Mouse (Mus musculus): ENCODE measurements around the gene Parp11. TPM values are rescaled to one million over a fixed set of nuclear protein-coding genes. Genes with fewer than 3 reads are reported as not detected.

Gene Parp11
- polyA plus RNA-seq, 1 experiment, result 4.3 TPM

DNA sequence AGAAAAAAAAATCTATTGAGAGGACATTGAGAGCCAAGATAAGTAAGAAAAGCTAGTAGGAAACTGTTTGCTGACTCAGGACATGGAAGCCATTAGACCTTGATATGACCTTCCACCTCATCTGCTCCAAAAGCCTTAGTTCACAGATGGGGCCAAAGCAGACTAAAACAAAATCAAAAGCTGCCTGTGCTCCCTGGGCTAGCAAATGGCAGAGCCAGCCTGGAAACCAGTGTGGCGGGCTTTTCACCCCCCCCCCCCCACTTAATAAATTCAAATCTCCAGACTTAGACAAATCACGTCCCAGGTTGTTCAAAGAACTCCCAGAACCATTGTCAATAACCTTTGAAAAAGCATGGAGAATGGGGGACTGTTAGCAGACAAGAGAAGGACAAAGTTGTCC, 2.7 kb upstream of the Parp11 start:
- Histone ChIP-seq H3K4me2 (ENCODE audit: low read depth) (no peak overlapping the region), H3K36me3 (ENCODE audit: control insufficient read depth, insufficient read depth) (no peaks in the 10 kb centered on the region), H3K79me2 (ENCODE audit: control insufficient read depth, insufficient read depth) (no peaks in the 10 kb centered on the region), H3ac (ENCODE audit: control insufficient read depth, insufficient read length) (no peak overlapping the region), H3K4me3 (no peak overlapping the region), H3K27me3 (ENCODE audit: control insufficient read depth, insufficient read depth, insufficient read length) (peaks cover 39% of the 10 kb centered on the region)
- no peak for TF ChIP-seq E2F4 (IDR thresholded peaks at IDR 0.05; ENCODE audit: insufficient read depth)
- no peak for TF ChIP-seq MYOG (IDR thresholded peaks at IDR 0.05; ENCODE audit: control insufficient read depth in 1 of 3, insufficient read depth in 1 of 3, insufficient read length in 2 of 3, low read depth in 2 of 3)
- no peak for TF ChIP-seq TCF3 (IDR thresholded peaks at IDR 0.05; ENCODE audit: insufficient read length, low read depth)
- no peak for TF ChIP-seq USF1 (IDR thresholded peaks at IDR 0.05; ENCODE audit: low read depth)
- TF ChIP-seq POLR2A (IDR thresholded peaks at IDR 0.05; ENCODE audit: insufficient read length, low read depth), result no peak
- TF ChIP-seq REST (IDR thresholded peaks at IDR 0.05; ENCODE audit: insufficient read depth, insufficient read length), result no peak
- no peak for TF ChIP-seq POLR2AphosphoS2 (IDR thresholded peaks at IDR 0.05; ENCODE audit: insufficient read length, low read depth)
- TF ChIP-seq MYOD1 (IDR thresholded peaks at IDR 0.05; ENCODE audit: control insufficient read depth in 1 of 3, insufficient read length in 2 of 3, low read depth in 2 of 3), result no peak
- no peak for TF ChIP-seq CEBPB (IDR thresholded peaks at IDR 0.05; ENCODE audit: insufficient read depth, poor library complexity, severe bottlenecking)
- TF ChIP-seq MAX (IDR thresholded peaks at IDR 0.05; ENCODE audit: low read depth), result no peak
- TF ChIP-seq TCF12 (IDR thresholded peaks at IDR 0.05; ENCODE audit: insufficient read depth, poor library complexity, severe bottlenecking), result no peak
- TF ChIP-seq SRF (IDR thresholded peaks at IDR 0.05; ENCODE audit: control insufficient read depth, insufficient read length, low read depth), result no peak

DNA sequence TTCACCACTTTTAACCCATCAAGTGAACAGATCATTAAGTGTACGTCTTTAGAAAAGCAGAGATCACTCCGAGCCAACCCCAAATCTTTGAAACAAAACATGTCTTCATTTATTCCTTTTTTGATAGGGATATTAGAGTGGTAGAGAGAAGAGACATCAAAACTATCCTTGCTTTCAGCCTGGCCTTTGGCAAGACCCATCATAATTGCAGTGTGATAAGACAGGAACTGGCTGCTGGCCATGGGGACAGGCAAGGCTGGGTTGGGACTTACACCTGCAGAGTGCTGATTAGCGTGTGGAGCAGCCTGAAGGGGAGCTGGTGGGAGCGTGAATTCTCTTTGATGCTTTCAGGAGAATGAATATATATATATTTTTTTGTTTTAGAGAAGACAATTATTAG, 2.2 kb upstream of the Parp11 start:
- peaks cover 37% of the 10 kb centered on the region for H3K27me3 ChIP-seq (ENCODE audit: control insufficient read depth, insufficient read depth, insufficient read length)
- H3ac ChIP-seq (ENCODE audit: control insufficient read depth, insufficient read length), result no peak overlapping the region

DNA sequence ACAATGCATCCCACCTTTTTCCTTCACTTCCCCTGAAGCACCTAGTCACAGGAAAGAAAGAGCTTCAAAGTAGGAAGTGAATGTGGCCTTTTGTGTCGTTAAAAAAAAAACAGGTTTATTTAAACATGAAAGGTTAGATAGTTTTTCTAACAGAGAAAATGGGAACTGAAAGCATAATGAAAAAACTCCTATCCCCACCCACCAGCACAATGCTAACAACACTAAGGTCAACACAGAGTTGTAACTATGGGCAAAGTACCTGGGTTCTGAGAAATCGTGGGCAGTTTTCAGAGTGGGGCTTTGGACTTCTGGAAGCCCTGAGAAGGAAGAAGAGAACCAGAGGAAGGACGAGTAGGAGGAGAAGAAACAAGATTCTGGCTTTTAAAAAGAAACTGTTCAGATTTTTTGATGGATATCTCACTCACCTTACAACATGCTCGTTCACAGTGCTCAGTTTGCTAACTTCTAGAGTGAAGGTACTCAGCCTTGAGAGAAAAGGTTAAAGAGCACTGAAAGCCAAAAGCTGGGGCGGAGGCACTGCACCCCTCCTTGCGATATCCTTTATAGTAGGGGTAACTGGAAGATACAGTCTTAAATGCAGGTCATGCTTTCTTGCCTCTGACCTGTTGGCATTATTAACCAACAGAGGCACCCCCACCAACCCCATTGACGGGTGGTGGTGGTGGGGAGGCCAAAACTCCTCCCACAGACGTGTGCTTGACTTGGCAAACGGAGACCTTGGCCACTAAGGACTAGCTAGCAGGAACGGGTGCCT, 1.2 kb downstream of the Parp11 start:
- Histone ChIP-seq H3ac (ENCODE audit: control insufficient read depth, insufficient read length) (no peak overlapping the region), H3K36me3 (ENCODE audit: control insufficient read depth, insufficient read depth) (no peaks in the 10 kb centered on the region), H3K79me2 (ENCODE audit: control insufficient read depth, insufficient read depth) (no peaks in the 10 kb centered on the region), H3K4me2 (ENCODE audit: low read depth) (no peak overlapping the region), H3K27me3 (ENCODE audit: control insufficient read depth, insufficient read depth, insufficient read length) (peaks cover 27% of the 10 kb centered on the region), H3K4me3 (no peak overlapping the region)
- TF ChIP-seq MYOG (IDR thresholded peaks at IDR 0.05; ENCODE audit: control insufficient read depth in 1 of 3, insufficient read depth in 1 of 3, insufficient read length in 2 of 3, low read depth in 2 of 3) (no peak), E2F4 (IDR thresholded peaks at IDR 0.05; ENCODE audit: insufficient read depth) (no peak), POLR2A (IDR thresholded peaks at IDR 0.05; ENCODE audit: insufficient read length, low read depth) (no peak), SRF (IDR thresholded peaks at IDR 0.05; ENCODE audit: control insufficient read depth, insufficient read length, low read depth) (no peak), MAX (IDR thresholded peaks at IDR 0.05; ENCODE audit: low read depth) (no peak), TCF12 (IDR thresholded peaks at IDR 0.05; ENCODE audit: insufficient read depth, poor library complexity, severe bottlenecking) (no peak), MYOD1 (IDR thresholded peaks at IDR 0.05; ENCODE audit: control insufficient read depth in 1 of 3, insufficient read length in 2 of 3, low read depth in 2 of 3) (no peak), REST (IDR thresholded peaks at IDR 0.05; ENCODE audit: insufficient read depth, insufficient read length) (no peak), USF1 (IDR thresholded peaks at IDR 0.05; ENCODE audit: low read depth) (no peak), CEBPB (IDR thresholded peaks at IDR 0.05; ENCODE audit: insufficient read depth, poor library complexity, severe bottlenecking) (no peak), POLR2AphosphoS2 (IDR thresholded peaks at IDR 0.05; ENCODE audit: insufficient read length, low read depth) (no peak), TCF3 (IDR thresholded peaks at IDR 0.05; ENCODE audit: insufficient read length, low read depth) (no peak)

More for the DNA sequence above, 2.2 kb upstream of the Parp11 start:
- no peak for TF ChIP-seq CEBPB (IDR thresholded peaks at IDR 0.05; ENCODE audit: insufficient read depth, poor library complexity, severe bottlenecking)
- no peak for TF ChIP-seq USF1 (IDR thresholded peaks at IDR 0.05; ENCODE audit: low read depth)
- no peak for TF ChIP-seq POLR2AphosphoS2 (IDR thresholded peaks at IDR 0.05; ENCODE audit: insufficient read length, low read depth)
- TF ChIP-seq E2F4 (IDR thresholded peaks at IDR 0.05; ENCODE audit: insufficient read depth), result no peak
- TF ChIP-seq MAX (IDR thresholded peaks at IDR 0.05; ENCODE audit: low read depth), result no peak
- H3K4me2 ChIP-seq (ENCODE audit: low read depth), result no peak overlapping the region
- H3K36me3 ChIP-seq (ENCODE audit: control insufficient read depth, insufficient read depth), result no peaks in the 10 kb centered on the region
- H3K79me2 ChIP-seq (ENCODE audit: control insufficient read depth, insufficient read depth), result no peaks in the 10 kb centered on the region
- no peak overlapping the region for H3K4me3 ChIP-seq

DNA sequence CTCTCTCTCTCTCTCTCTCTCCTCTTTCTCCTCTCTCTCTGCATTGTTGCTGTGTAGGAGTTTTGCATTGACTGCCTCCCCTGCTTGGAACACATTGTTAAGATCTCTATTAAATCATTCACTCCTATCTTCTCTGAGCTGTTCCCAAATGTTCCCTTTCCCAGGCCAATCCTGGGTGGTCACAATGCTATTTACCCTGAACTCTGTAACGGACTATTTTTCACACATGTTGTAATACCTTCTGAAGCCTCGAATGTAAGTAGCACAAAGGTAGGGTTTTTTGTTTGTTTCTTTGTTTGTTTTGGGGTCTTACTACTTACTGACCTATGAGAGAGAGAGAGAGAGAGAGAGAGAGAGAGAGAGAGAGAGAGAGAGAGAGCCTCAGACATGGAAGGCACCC, 2.2 kb downstream of the Parp11 start:
- Histone ChIP-seq H3K4me2 (ENCODE audit: low read depth) (no peak overlapping the region), H3ac (ENCODE audit: control insufficient read depth, insufficient read length) (no peak overlapping the region), H3K36me3 (ENCODE audit: control insufficient read depth, insufficient read depth) (no peaks in the 10 kb centered on the region), H3K79me2 (ENCODE audit: control insufficient read depth, insufficient read depth) (no peaks in the 10 kb centered on the region), H3K4me3 (no peak overlapping the region), H3K27me3 (ENCODE audit: control insufficient read depth, insufficient read depth, insufficient read length) (peaks cover 18% of the 10 kb centered on the region)
- no peak for TF ChIP-seq TCF3 (IDR thresholded peaks at IDR 0.05; ENCODE audit: insufficient read length, low read depth)

DNA sequence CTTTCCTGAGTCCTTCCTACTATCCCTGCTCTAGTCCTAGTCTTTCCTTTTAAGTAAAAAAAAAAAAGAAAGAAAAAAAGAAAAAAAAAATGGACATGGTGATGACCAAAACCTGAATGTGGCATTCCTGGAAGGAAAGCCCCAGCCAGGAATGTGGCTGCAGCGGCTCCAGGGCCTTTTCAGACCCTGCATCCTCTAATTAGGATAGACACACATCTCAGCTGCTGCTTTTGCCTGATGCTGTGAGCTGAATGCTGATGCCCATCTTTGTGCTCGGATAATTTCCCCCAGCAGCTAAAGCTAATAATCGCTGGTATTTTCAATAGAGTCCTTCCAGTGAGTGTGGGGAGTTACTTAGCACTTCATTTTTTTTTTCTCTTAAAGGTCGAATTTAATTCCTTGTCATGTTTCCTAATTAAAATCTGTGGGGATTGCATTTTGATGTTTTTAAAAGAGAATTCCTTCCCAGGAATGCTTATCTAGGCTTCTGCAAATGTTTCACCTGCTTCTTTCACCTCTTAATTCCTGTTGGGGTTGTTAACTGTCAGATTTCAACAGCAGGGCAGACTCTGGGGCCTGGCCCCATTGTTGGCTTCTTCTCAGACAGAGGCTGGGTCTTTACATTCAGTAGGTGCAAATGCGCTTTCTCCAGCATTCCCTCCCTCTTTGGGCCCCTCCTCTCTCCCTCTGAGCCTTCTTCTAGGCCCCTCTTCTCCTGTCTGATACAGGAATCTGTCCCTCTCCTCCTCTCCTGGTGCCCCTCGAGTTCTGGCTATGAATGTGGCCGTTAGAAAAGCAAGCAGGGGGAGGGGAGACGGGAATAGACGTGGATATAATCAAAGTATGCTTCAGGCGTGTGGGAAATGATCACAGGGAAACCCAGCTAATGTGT, 3.1 kb downstream of the Parp11 start:
- Histone ChIP-seq H3K79me2 (ENCODE audit: control insufficient read depth, insufficient read depth) (no peaks in the 10 kb centered on the region), H3K4me2 (ENCODE audit: low read depth) (no peak overlapping the region), H3K36me3 (ENCODE audit: control insufficient read depth, insufficient read depth) (no peaks in the 10 kb centered on the region), H3ac (ENCODE audit: control insufficient read depth, insufficient read length) (no peak overlapping the region), H3K4me3 (no peak overlapping the region), H3K27me3 (ENCODE audit: control insufficient read depth, insufficient read depth, insufficient read length) (peaks cover 16% of the 10 kb centered on the region)
- no peak for TF ChIP-seq MAX (IDR thresholded peaks at IDR 0.05; ENCODE audit: low read depth)
- no peak for TF ChIP-seq MYOD1 (IDR thresholded peaks at IDR 0.05; ENCODE audit: control insufficient read depth in 1 of 3, insufficient read length in 2 of 3, low read depth in 2 of 3)
- TF ChIP-seq POLR2A (IDR thresholded peaks at IDR 0.05; ENCODE audit: insufficient read length, low read depth), result no peak
- TF ChIP-seq POLR2AphosphoS2 (IDR thresholded peaks at IDR 0.05; ENCODE audit: insufficient read length, low read depth), result no peak
- no peak for TF ChIP-seq SRF (IDR thresholded peaks at IDR 0.05; ENCODE audit: control insufficient read depth, insufficient read length, low read depth)

All from myocyte (in vitro differentiated cells).